Mouse (Mus musculus): ENCODE data around the gene Tmprss6. TPM values are rescaled to one million over a fixed set of nuclear protein-coding genes. Genes with fewer than 3 reads are reported as not detected.

The Tmprss6 gene
- polyA plus RNA-seq, 1 experiment from 2014 or later: 0.21 TPM

- Histone ChIP-seq H3K36me3 (peaks cover 6% of the 10 kb centered on the region), H3K9me3 (replicated peaks) (no peaks in the 10 kb centered on the region), H3K4me2 (no peak overlapping the region), H3K27me3 (no peaks in the 10 kb centered on the region), H3K27ac (no peak overlapping the region), H3K4me1 (replicated peaks) (peaks cover 44% of the 10 kb centered on the region), H3K4me3 (no peak overlapping the region), H3K9ac (no peak overlapping the region)
- ATAC-seq (replicated peaks; ENCODE audit: insufficient number of reproducible peaks, insufficient read depth, low FRiP score, low read depth): no peak
- 41% methylated on average over 6 of the region's 6 CpGs for WGBS
Observed at GRCm38 (mm10) chr15:78434896-78435520, 33.4 kb downstream of the Tmprss6 start.

DNA sequence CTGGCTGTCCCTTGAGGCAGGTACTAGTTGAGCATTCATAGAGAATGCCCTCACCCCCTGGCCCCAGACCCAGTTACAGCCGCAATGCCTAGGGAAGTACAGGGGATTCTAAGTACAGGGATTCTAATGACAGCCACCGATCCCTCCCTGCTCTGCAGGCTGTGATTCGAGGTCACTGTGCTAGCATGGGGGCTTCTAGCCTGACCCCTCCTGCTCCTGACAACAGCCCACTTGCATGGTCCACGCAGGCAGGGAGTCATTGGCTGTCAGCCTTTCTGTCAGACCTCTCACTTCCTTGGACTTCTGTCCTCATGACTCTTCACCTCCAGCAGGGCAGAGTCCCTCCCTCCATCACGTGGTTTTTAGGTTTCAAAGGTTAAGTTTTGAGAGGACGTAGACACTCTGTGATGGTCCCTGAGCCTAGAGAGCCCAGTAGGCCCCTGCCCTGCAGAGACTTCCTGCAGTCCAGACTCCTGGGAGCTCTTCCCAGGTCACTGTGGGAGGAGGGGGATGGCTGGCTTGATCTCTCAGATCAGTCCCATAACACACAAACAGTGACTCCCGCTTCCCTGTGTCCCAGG is 36.8 kb downstream of the Tmprss6 start:
- no peak overlapping the region for H3K4me3 ChIP-seq
- H3K27ac ChIP-seq: no peak overlapping the region
- no peak for ATAC-seq (replicated peaks; ENCODE audit: insufficient number of reproducible peaks, insufficient read depth, low FRiP score, low read depth)
- H3K36me3 ChIP-seq: peaks cover 6% of the 10 kb centered on the region
- peaks cover 11% of the 10 kb centered on the region; the same call in 1 of the 2 replicates for H3K27me3 ChIP-seq
- 77% methylated on average over 7 of the region's 7 CpGs for WGBS
- peaks cover 29% of the 10 kb centered on the region for H3K4me1 ChIP-seq (replicated peaks)
- no peak overlapping the region for H3K4me2 ChIP-seq
- no peaks in the 10 kb centered on the region for H3K9me3 ChIP-seq (replicated peaks)
- no peak overlapping the region for H3K9ac ChIP-seq

DNA sequence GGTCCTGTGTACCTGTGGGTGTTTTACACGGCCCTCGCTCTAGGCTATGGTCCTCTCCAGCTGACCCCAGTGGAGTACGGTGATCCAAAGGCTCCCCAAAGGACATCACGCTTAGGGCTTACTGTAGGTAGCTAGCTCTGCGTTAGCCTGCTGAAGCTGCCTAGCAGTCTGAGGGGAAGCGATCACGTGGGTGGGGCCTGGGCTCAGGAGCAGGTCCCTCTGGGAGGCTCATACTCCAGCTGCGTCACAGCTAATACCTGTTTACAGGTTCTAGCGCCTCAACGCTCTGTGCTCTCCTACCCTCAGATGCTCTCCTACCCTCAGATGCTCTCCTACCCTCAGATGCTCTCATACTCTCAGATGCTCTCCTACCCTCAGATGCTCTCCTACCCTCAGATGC is 37.6 kb downstream of the Tmprss6 start:
- no peak for ATAC-seq (replicated peaks; ENCODE audit: insufficient number of reproducible peaks, insufficient read depth, low FRiP score, low read depth)
- peaks cover 11% of the 10 kb centered on the region; the same call in 1 of the 2 replicates for H3K27me3 ChIP-seq
- peaks cover 6% of the 10 kb centered on the region for H3K36me3 ChIP-seq
- H3K4me2 ChIP-seq: no peak overlapping the region
- no peak overlapping the region for H3K4me3 ChIP-seq
- H3K27ac ChIP-seq: no peak overlapping the region
- H3K9me3 ChIP-seq (replicated peaks): no peaks in the 10 kb centered on the region
- 90% methylated on average over 10 of the region's 10 CpGs for WGBS
- H3K9ac ChIP-seq: no peak overlapping the region
- H3K4me1 ChIP-seq (replicated peaks): peaks cover 22% of the 10 kb centered on the region

DNA sequence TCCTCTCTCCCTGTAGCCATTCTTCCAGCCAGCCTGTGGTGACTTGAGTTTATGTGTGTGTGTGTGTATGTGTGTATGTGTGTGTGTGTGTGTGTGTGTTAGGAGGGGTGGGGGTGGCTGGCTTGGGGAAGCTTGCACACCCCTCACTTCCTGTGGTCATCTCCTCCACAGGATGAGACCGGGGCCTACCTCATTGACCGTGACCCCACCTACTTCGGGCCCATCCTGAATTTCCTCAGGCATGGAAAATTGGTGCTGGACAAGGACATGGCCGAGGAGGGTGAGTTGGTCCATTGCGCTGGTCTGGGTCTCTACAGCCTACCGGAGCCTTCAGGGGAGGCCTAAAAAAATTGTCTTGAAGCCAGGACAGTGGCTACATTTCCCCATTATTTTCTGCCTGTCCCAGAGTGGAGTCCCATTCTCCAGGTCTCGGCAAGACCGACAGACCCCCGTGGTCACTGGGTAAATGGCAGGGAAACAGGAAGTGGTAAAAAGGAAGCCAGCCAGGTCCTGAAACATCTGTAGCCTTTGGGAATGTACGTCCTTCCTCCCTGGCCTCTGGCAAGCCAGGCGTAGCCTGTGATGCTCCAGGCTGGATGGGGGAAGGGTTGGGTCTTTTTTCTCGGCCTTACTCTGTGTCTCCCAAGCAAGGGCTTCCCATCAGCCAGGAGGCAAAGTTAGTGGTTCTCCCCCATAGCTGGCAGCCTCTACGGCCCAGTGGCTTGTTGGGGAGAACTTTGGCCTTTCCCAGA is 38.4 kb downstream of the Tmprss6 start:
- WGBS: 76% methylated on average over 13 of the region's 13 CpGs
- no peak for ATAC-seq (replicated peaks; ENCODE audit: insufficient number of reproducible peaks, insufficient read depth, low FRiP score, low read depth)
- Histone ChIP-seq H3K9ac (no peak overlapping the region), H3K4me1 (replicated peaks) (peaks cover 19% of the 10 kb centered on the region), H3K27ac (peak overlapping the region; percentile 62), H3K4me3 (peak overlapping the region; percentile 68), H3K9me3 (replicated peaks) (no peaks in the 10 kb centered on the region), H3K27me3 (peaks cover 13% of the 10 kb centered on the region; the same call in 1 of the 2 replicates), H3K4me2 (peak overlapping the region; percentile 86), H3K36me3 (peaks cover 6% of the 10 kb centered on the region)

GRCm38 (mm10) chr15:78429139-78429459 is 39.3 kb downstream of the Tmprss6 start:
- H3K9me3 ChIP-seq (replicated peaks): no peaks in the 10 kb centered on the region
- ATAC-seq (replicated peaks; ENCODE audit: insufficient number of reproducible peaks, insufficient read depth, low FRiP score, low read depth): no peak
- peak overlapping the region; percentile 44 for H3K9ac ChIP-seq
- peaks cover 19% of the 10 kb centered on the region for H3K4me1 ChIP-seq (replicated peaks)
- WGBS: 19% methylated on average over 3 of the region's 3 CpGs
- H3K4me2 ChIP-seq: peak overlapping the region; percentile 86
- H3K27me3 ChIP-seq: peaks cover 21% of the 10 kb centered on the region; the same call in 1 of the 2 replicates
- H3K36me3 ChIP-seq: peaks cover 5% of the 10 kb centered on the region
- peak overlapping the region; percentile 68 for H3K4me3 ChIP-seq
- H3K27ac ChIP-seq: peak overlapping the region; percentile 62

DNA sequence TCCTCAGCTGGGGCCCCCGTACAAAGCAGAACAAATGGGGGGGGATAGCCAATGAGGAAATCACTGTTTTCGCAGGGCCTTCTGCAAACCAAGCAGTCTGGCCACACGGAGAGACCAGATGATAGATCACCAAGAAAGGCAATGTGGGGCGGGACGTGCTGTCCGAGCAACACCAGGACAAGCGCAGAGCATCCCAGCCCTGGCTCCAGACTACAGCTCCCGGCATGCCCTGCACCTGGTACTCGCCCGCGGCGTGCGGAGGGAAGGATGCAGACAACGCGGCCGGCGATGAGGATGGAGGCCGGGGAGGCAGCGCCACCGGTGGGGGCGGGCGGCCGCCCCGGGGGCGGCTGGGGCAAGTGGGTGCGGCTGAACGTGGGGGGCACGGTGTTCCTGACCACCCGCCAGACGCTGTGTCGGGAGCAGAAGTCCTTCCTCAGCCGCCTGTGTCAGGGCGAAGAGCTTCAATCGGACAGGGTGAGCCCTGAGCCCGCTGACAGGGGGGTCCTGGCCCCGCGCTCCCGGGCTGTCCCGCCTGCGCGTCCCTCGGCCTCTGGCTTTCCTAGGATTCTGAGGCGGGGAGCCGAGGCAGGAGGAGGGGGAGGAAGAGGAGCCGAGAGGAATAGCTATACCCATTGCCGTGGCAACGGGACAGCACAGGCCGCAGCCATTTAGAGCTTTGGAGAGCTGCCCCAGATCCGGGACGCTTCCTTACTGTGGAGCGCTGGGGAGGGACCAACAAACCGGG is 39.9 kb downstream of the Tmprss6 start, which contains the start of gene Kctd17:
Kctd17 (plus strand) TSS at position 174 of the 748 bp plus-strand sequence.
- WGBS: 1% methylated on average over 52 of the region's 52 CpGs
- H3K27ac ChIP-seq: peak within 1 kb of the TSS; percentile 62
- ATAC-seq (replicated peaks; ENCODE audit: insufficient number of reproducible peaks, insufficient read depth, low FRiP score, low read depth): peak; percentile 76
- no peaks in the 10 kb centered on the region for H3K36me3 ChIP-seq
- H3K4me3 ChIP-seq: peak within 1 kb of the TSS; percentile 68
- peaks cover 19% of the 10 kb centered on the region for H3K4me1 ChIP-seq (replicated peaks)
- H3K4me2 ChIP-seq: peak within 1 kb of the TSS; percentile 86
- H3K9me3 ChIP-seq (replicated peaks): no peaks in the 10 kb centered on the region
- peaks cover 22% of the 10 kb centered on the region; the same call in 1 of the 2 replicates for H3K27me3 ChIP-seq
- H3K9ac ChIP-seq: peak within 1 kb of the TSS; percentile 44

GRCm38 (mm10) chr15:78425230-78425629 is 43.2 kb downstream of the Tmprss6 start:
- H3K4me2 ChIP-seq: no peak overlapping the region
- H3K4me3 ChIP-seq: no peak overlapping the region
- no peaks in the 10 kb centered on the region for H3K36me3 ChIP-seq
- H3K9me3 ChIP-seq (replicated peaks): no peaks in the 10 kb centered on the region
- H3K9ac ChIP-seq: no peak overlapping the region
- whole genome bisulfite sequencing: 55% methylated on average over 4 of the region's 4 CpGs
- no peak for ATAC-seq (replicated peaks; ENCODE audit: insufficient number of reproducible peaks, insufficient read depth, low FRiP score, low read depth)
- H3K27me3 ChIP-seq: peaks cover 36% of the 10 kb centered on the region; the same call in 1 of the 2 replicates
- H3K27ac ChIP-seq: no peak overlapping the region
- H3K4me1 ChIP-seq (replicated peaks): peaks cover 22% of the 10 kb centered on the region

GRCm38 (mm10) chr15:78424507-78424906 is 43.9 kb downstream of the Tmprss6 start:
- no peak overlapping the region for H3K9ac ChIP-seq

DNA sequence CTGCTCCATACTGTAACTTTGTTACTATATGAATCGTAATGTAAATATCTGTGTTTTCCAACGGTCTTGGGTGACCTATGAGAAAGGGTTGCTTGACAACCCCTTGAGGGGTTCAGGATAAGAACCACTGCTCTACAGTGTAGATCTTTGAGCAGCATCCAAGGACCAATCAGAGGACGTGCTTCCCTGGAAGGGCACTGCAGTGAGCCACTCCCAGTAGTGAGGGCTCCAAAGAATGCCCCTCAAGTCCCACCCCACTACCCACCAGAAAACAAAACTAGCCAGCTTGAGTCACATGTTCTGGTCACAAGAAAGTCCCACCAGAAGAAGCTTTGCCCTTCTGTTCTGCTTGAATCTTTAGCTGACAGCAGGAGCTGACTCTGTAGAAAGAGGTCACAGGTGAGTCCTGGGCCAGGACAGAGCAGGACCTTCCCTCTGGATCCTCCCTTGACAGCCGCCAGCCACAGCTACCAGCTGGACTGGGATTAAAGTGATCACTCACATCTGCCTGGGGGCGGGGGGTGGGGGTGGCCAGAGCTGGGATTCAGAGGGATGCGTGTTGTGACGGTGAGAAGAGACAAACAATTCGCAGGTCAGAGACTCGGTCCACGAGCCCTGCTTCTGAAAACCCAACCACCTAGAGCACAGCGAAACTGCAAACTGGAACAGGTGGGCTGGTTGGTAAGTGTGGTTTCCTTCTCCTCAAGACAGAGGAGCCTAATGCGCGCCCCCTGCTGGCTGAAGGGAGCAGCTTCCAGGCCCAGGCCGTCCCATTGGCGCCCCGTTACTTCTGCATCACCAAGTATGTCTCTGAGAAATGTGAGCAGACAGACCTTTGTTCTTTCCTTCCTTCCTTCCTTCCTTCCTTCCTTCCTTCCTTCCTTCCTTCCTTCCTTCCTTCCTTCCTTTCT is 46.1 kb downstream of the Tmprss6 start:
- Histone ChIP-seq H3K4me2 (peak overlapping the region; percentile 27), H3K27me3 (peaks cover 33% of the 10 kb centered on the region; the same call in 1 of the 2 replicates), H3K9me3 (replicated peaks) (no peaks in the 10 kb centered on the region), H3K4me1 (replicated peaks) (peaks cover 3% of the 10 kb centered on the region), H3K9ac (no peak overlapping the region), H3K36me3 (no peaks in the 10 kb centered on the region), H3K27ac (no peak overlapping the region), H3K4me3 (no peak overlapping the region)
- ATAC-seq (replicated peaks; ENCODE audit: insufficient number of reproducible peaks, insufficient read depth, low FRiP score, low read depth): 0 out of 2 replicates have a peak, but pooled peaks have one; percentile 35
- WGBS: 16% methylated on average over 16 of the region's 16 CpGs

More at GRCm38 (mm10) chr15:78424507-78424906, 43.9 kb downstream of the Tmprss6 start:
- Histone ChIP-seq H3K27me3 (peaks cover 36% of the 10 kb centered on the region; the same call in 1 of the 2 replicates), H3K4me3 (no peak overlapping the region), H3K4me2 (no peak overlapping the region), H3K27ac (no peak overlapping the region), H3K36me3 (no peaks in the 10 kb centered on the region), H3K9me3 (replicated peaks) (no peaks in the 10 kb centered on the region), H3K4me1 (replicated peaks) (peaks cover 18% of the 10 kb centered on the region)
- WGBS: 18% methylated on average over 11 of the region's 11 CpGs
- no peak for ATAC-seq (replicated peaks; ENCODE audit: insufficient number of reproducible peaks, insufficient read depth, low FRiP score, low read depth)

- H3K4me1 ChIP-seq (replicated peaks): peaks cover 3% of the 10 kb centered on the region
- H3K36me3 ChIP-seq: no peaks in the 10 kb centered on the region
- no peak overlapping the region for H3K4me3 ChIP-seq
- no peak overlapping the region for H3K27ac ChIP-seq
- no peak for ATAC-seq (replicated peaks; ENCODE audit: insufficient number of reproducible peaks, insufficient read depth, low FRiP score, low read depth)
- H3K27me3 ChIP-seq: peaks cover 30% of the 10 kb centered on the region; the same call in 1 of the 2 replicates
- H3K9ac ChIP-seq: no peak overlapping the region
- no peak overlapping the region for H3K4me2 ChIP-seq
- 64% methylated on average over 13 of the region's 13 CpGs for WGBS
- H3K9me3 ChIP-seq (replicated peaks): no peaks in the 10 kb centered on the region
Observed at GRCm38 (mm10) chr15:78420395-78420794, 48.0 kb downstream of the Tmprss6 start.

Data from heart, embryonic 15.5 days (tissue).